Mouse (Mus musculus): ENCODE results near the gene 4930432K21Rik. TPM values are rescaled to one million over a fixed set of nuclear protein-coding genes. Genes with fewer than 3 reads are reported as not detected.

Gene 4930432K21Rik
- total and polyA plus RNA-seq, 3 experiments, result 0.09 TPM; not detected in 2

GRCm38 (mm10) chr8:84180530-84181190 is 32.8 kb downstream of the 4930432K21Rik start:
- dilution Hi-C loops (cut with MboI; ENCODE audit: extremely low pct_ligation_motif_present, extremely low pct_unique_long_range_greater_than_20kb, low sequenced_read_pairs), result no loop called here
- H3K9ac ChIP-seq (ENCODE audit: insufficient read depth, low read depth), result no peak overlapping the region
- TF ChIP-seq NELFE (IDR thresholded peaks at IDR 0.05; ENCODE audit: low read depth, low read length), result no peak
- TF ChIP-seq ZKSCAN1 (IDR thresholded peaks at IDR 0.05; ENCODE audit: borderline replicate concordance, low read depth, low read length), result no peak
- TF ChIP-seq UBTF (IDR thresholded peaks at IDR 0.05; ENCODE audit: low read depth, low read length), result no peak
- no peak for TF ChIP-seq BHLHE40 (IDR thresholded peaks at IDR 0.05; ENCODE audit: low read depth, low read length)
- TF ChIP-seq ZC3H11A (IDR thresholded peaks at IDR 0.05; ENCODE audit: low read depth, low read length), result no peak
- TF ChIP-seq MXI1 (IDR thresholded peaks at IDR 0.05; ENCODE audit: low read depth, low read length), result no peak
- TF ChIP-seq JUND (conservative IDR thresholded peaks at IDR 0.05; ENCODE audit: low read depth, low read length), result no peak
- no peak for TF ChIP-seq MEF2A (IDR thresholded peaks at IDR 0.05; ENCODE audit: borderline replicate concordance, low read depth, low read length)
- TF ChIP-seq GABPA (IDR thresholded peaks at IDR 0.05; ENCODE audit: insufficient replicate concordance, low read depth, low read length), result no peak
- no peak for TF ChIP-seq USF1 (IDR thresholded peaks at IDR 0.05; ENCODE audit: low read depth, low read length)
- TF ChIP-seq USF2 (conservative IDR thresholded peaks at IDR 0.05; ENCODE audit: low read depth, low read length), result no peak
- no peak for TF ChIP-seq ETS1 (conservative IDR thresholded peaks at IDR 0.05; ENCODE audit: low read depth, low read length)
- TF ChIP-seq TCF12 (IDR thresholded peaks at IDR 0.05; ENCODE audit: low read depth, low read length), result no peak
- no peak for TF ChIP-seq IRF4 (IDR thresholded peaks at IDR 0.05; ENCODE audit: low read depth, low read length)
- no peak for TF ChIP-seq KAT2A (IDR thresholded peaks at IDR 0.05; ENCODE audit: insufficient replicate concordance, low read length)
- no peak for TF ChIP-seq ELF1 (IDR thresholded peaks at IDR 0.05; ENCODE audit: low read depth, low read length)
- no peak for TF ChIP-seq ZMIZ1 (IDR thresholded peaks at IDR 0.05; ENCODE audit: low read depth, low read length)
- TF ChIP-seq RAD21 (IDR thresholded peaks at IDR 0.05; ENCODE audit: low read depth, low read length), result no peak
- no peak for TF ChIP-seq TBP (conservative IDR thresholded peaks at IDR 0.05; ENCODE audit: low read depth, low read length)
- H3K9me3 ChIP-seq (replicated peaks; ENCODE audit: low read length), result peaks cover 4% of the 10 kb centered on the region
- in situ Hi-C loops (cut with MboI; ENCODE audit: low pct_ligation_motif_present, low pct_unique_long_range_greater_than_20kb, low sequenced_read_pairs), result loop anchor here (10.0 kb wide), 1 partner anchor 94 kb away; the partner anchor contains the start of gene Ccdc130
- 0 out of 4 replicates have a peak, but pooled peaks cover 0 to 3% of the 10 kb centered on the region in 2 experiments for H3K4me1 ChIP-seq (ENCODE audit: control insufficient read depth in 1 of 2, insufficient read depth in 2 of 2)
- no peak for DNase-seq (ENCODE audit: extremely low read depth)
- no peaks in the 10 kb centered on the region for H3K36me3 ChIP-seq (replicated peaks in 1 of 2; ENCODE audit: control insufficient read depth in 1 of 2, insufficient read depth in 1 of 2, low read length in 1 of 2)
- no peak overlapping the region for H3K4me2 ChIP-seq (ENCODE audit: insufficient read depth, low read depth, poor library complexity, severe bottlenecking)
- no peak overlapping the region for H3K27ac ChIP-seq (ENCODE audit: insufficient read depth, low read depth)
- H3K4me3 ChIP-seq (replicated peaks in 1 of 3; ENCODE audit: low read depth in 2 of 3, low read length in 2 of 3, poor library complexity in 1 of 3), result no peak overlapping the region
- no peaks in the 10 kb centered on the region for H3K79me2 ChIP-seq (replicated peaks; ENCODE audit: control insufficient read depth, extremely low read depth, insufficient read depth, poor library complexity, severe bottlenecking)
- peaks cover 24% of the 10 kb centered on the region for H3K27me3 ChIP-seq (replicated peaks)

- dilution Hi-C loops (cut with MboI; ENCODE audit: extremely low pct_ligation_motif_present, extremely low pct_unique_long_range_greater_than_20kb, low sequenced_read_pairs), result no loop called here
- H3K36me3 ChIP-seq (replicated peaks in 1 of 2; ENCODE audit: control insufficient read depth in 1 of 2, insufficient read depth in 1 of 2, low read length in 1 of 2), result no peaks in the 10 kb centered on the region
- no peak for TF ChIP-seq MEF2A (IDR thresholded peaks at IDR 0.05; ENCODE audit: borderline replicate concordance, low read depth, low read length)
- TF ChIP-seq TBP (conservative IDR thresholded peaks at IDR 0.05; ENCODE audit: low read depth, low read length), result no peak
- TF ChIP-seq IRF4 (IDR thresholded peaks at IDR 0.05; ENCODE audit: low read depth, low read length), result no peak
- TF ChIP-seq RAD21 (IDR thresholded peaks at IDR 0.05; ENCODE audit: low read depth, low read length), result no peak
- TF ChIP-seq POLR2AphosphoS2 (IDR thresholded peaks at IDR 0.05; ENCODE audit: low read depth, low read length), result no peak
- TF ChIP-seq E2F4 (IDR thresholded peaks at IDR 0.05; ENCODE audit: insufficient replicate concordance, low read depth, low read length), result no peak
- no peak for TF ChIP-seq MAZ (IDR thresholded peaks at IDR 0.05; ENCODE audit: low read depth, low read length)
- no peak for TF ChIP-seq JUND (conservative IDR thresholded peaks at IDR 0.05; ENCODE audit: low read depth, low read length)
- TF ChIP-seq UBTF (IDR thresholded peaks at IDR 0.05; ENCODE audit: low read depth, low read length), result no peak
- TF ChIP-seq ZKSCAN1 (IDR thresholded peaks at IDR 0.05; ENCODE audit: borderline replicate concordance, low read depth, low read length), result no peak
- no peak for TF ChIP-seq ELF1 (IDR thresholded peaks at IDR 0.05; ENCODE audit: low read depth, low read length)
- no peak for TF ChIP-seq CTCF (conservative IDR thresholded peaks at IDR 0.05 in 1 of 2, IDR thresholded peaks at IDR 0.05 in 1 of 2; ENCODE audit: low read depth in 2 of 2, low read length in 2 of 2)
- TF ChIP-seq JUN (IDR thresholded peaks at IDR 0.05; ENCODE audit: insufficient read depth, low read depth, low read length), result no peak
- TF ChIP-seq HCFC1 (IDR thresholded peaks at IDR 0.05; ENCODE audit: low read depth, low read length), result no peak
- TF ChIP-seq PAX5 (IDR thresholded peaks at IDR 0.05; ENCODE audit: low read length), result no peak
- no peak for TF ChIP-seq USF1 (IDR thresholded peaks at IDR 0.05; ENCODE audit: low read depth, low read length)
- TF ChIP-seq NELFE (IDR thresholded peaks at IDR 0.05; ENCODE audit: low read depth, low read length), result no peak
- peaks cover 12% of the 10 kb centered on the region for H3K27me3 ChIP-seq (replicated peaks)
- no peak overlapping the region for H3K9ac ChIP-seq (ENCODE audit: insufficient read depth, low read depth)
- H3K4me2 ChIP-seq (ENCODE audit: insufficient read depth, low read depth, poor library complexity, severe bottlenecking), result no peak overlapping the region
- H3K9me3 ChIP-seq (replicated peaks; ENCODE audit: low read length), result peaks cover 4% of the 10 kb centered on the region
- in situ Hi-C loops (cut with MboI; ENCODE audit: low pct_ligation_motif_present, low pct_unique_long_range_greater_than_20kb, low sequenced_read_pairs), result loop anchor here (10.0 kb wide), 1 partner anchor 92 kb away; the partner anchor contains the start of gene Ccdc130
- H3K4me1 ChIP-seq (ENCODE audit: control insufficient read depth in 1 of 2, insufficient read depth in 2 of 2), result peaks cover 3 to 10% of the 10 kb centered on the region in 2 experiments; a peak in 2 of 4 replicates
- no peaks in the 10 kb centered on the region for H3K79me2 ChIP-seq (replicated peaks; ENCODE audit: control insufficient read depth, extremely low read depth, insufficient read depth, poor library complexity, severe bottlenecking)
- DNase-seq (ENCODE audit: extremely low read depth), result no peak
- H3K4me3 ChIP-seq (replicated peaks in 1 of 3; ENCODE audit: low read depth in 2 of 3, low read length in 2 of 3, poor library complexity in 1 of 3), result no peak overlapping the region
- H3K27ac ChIP-seq (ENCODE audit: insufficient read depth, low read depth), result no peak overlapping the region
Observed at GRCm38 (mm10) chr8:84182833-84183232, 35.0 kb downstream of the 4930432K21Rik start.
